Mouse (Mus musculus): ENCODE results near the gene Mt1.

Gene Mt1

GRCm38 (mm10) chr8:94172809-94173732, 5.8 kb upstream of the Mt1 start:
- DNase-seq (ENCODE audit: low spot score) = peak; percentile 64

GRCm38 (mm10) chr8:94173848-94174403, 5.0 kb upstream of the Mt1 start:
- no peak for DNase-seq (ENCODE audit: low spot score)

GRCm38 (mm10) chr8:94174619-94175213, 4.2 kb upstream of the Mt1 start:
- DNase-seq (ENCODE audit: low spot score) = no peak

- no peak for DNase-seq (ENCODE audit: low spot score)
Measured at GRCm38 (mm10) chr8:94177716-94178390, 1.0 kb upstream of the Mt1 start.

- DNase-seq (ENCODE audit: low spot score) = peak; percentile 50
Measured at GRCm38 (mm10) chr8:94179713-94180560, 1.1 kb downstream of the Mt1 start.

GRCm38 (mm10) chr8:94180561-94180908, 1.7 kb downstream of the Mt1 start:
- DNase-seq (ENCODE audit: low spot score) = no peak

- DNase-seq (ENCODE audit: low spot score) = no peak
Measured at GRCm38 (mm10) chr8:94182055-94182929, 3.4 kb downstream of the Mt1 start.

- DNase-seq (ENCODE audit: low spot score) = peak; percentile 80
Measured at GRCm38 (mm10) chr8:94183117-94183516, 4.2 kb downstream of the Mt1 start.

- peak; percentile 7 for DNase-seq (ENCODE audit: low spot score)
Measured at GRCm38 (mm10) chr8:94184357-94184843, 5.5 kb downstream of the Mt1 start.

- DNase-seq (ENCODE audit: low spot score) = no peak
Measured at GRCm38 (mm10) chr8:94185791-94186190, 6.9 kb downstream of the Mt1 start.

- DNase-seq (ENCODE audit: low spot score) = peak; percentile 81
Measured at GRCm38 (mm10) chr8:94186542-94186941, 7.7 kb downstream of the Mt1 start.

GRCm38 (mm10) chr8:94187290-94188002, 8.6 kb downstream of the Mt1 start:
- peak; percentile 42 for DNase-seq (ENCODE audit: low spot score)

GRCm38 (mm10) chr8:94189275-94190031, 10.6 kb downstream of the Mt1 start:
- no peak for DNase-seq (ENCODE audit: low spot score)

GRCm38 (mm10) chr8:94191101-94191691, 12.3 kb downstream of the Mt1 start:
- peak; percentile 74 for DNase-seq (ENCODE audit: low spot score)

- no peak for DNase-seq (ENCODE audit: low spot score)
Measured at GRCm38 (mm10) chr8:94192926-94193325, 14.0 kb downstream of the Mt1 start.

- no peak for DNase-seq (ENCODE audit: low spot score)
Measured at GRCm38 (mm10) chr8:94194591-94195223, 15.8 kb downstream of the Mt1 start.

- DNase-seq (ENCODE audit: low spot score) = peak; percentile 94
Measured at GRCm38 (mm10) chr8:94199202-94199869, 20.5 kb downstream of the Mt1 start.

GRCm38 (mm10) chr8:94204043-94204442, 25.2 kb downstream of the Mt1 start:
- no peak for DNase-seq (ENCODE audit: low spot score)

Data from embryo, embryonic 10.5 days (tissue).